Mouse (Mus musculus) frontal cortex, postnatal 36 days (tissue): ENCODE measurements around the gene Gm5741.
A peak's percentile ranks its signal among the peaks of the same experiment; 100 is the strongest.
"Not testable (repeated sequence)": the region's sequence is repeated elsewhere in the genome, so short reads cannot be mapped to it uniquely, and the experiment has no call there.

ENCODE experiments used
- DNase-seq, 2 experiments: peaks; one replicate each; pipeline ENCODE4 v3.0.0; 2022; ENCODE audit warnings: low spot score in 2 of 2

Gm5741 gene

DNA sequence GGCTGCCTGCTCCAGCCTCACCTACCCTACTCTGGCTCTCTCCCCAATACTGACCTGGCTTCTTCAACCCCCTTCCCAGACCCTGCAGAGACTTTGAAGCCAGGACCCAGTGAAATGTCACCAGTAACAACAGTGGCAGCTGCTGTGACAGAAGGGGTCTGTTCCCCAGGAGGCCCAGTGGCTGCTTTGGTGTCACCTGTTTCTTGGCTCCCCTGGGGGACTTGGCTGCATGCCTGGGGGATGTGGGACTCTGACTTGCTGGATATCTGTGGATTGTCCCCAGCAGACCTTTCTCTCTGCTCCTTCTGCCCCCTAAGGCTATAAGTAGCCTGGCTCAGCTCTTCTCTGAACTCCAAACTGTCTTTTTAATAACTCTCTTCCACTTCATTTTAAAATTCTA, at the start of gene Gm5741:
Gm5741 (minus strand) TSS at position 1 of the 400 bp plus-strand sequence.
- no peak for DNase-seq

DNA sequence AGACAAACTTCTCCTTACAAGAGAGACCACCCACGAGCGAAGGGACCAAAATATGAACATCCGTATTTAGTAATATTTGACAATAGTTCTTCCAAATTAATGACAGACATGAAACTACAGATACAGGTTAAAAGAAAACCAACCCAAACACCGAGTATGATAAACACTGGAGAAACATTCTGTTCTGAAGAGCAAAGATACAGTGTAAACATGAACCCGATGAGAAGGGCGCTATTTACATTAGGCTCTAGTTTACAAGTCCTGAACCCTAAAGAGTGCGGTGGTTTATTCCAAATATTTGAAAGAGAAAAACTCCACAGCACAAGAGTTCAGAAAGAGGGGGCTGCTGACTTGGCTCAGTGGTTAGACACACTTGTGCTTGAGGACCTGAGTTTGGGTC, 49.2 kb upstream of the Gm5741 start:
- DNase-seq = no peak

DNA sequence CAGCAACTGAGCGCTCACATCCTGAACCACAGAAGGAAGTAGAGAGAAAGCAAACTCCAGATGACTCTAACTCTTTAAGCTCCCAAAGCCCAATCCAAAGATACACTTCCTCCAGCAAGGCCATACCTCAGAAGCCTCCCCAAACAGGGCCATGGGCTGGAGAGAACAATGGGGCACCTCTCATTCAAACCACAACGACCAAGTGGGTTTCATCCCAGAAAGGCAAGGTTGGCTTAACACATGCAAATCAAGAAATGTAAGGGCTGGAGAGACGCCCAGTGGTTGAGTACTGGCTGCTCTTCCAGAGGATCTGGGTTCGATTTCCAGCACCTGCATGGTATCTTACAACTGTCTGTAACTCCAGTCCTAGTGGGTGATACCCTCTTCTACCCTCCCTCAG, 47.7 kb upstream of the Gm5741 start:
- no peak for DNase-seq

DNA sequence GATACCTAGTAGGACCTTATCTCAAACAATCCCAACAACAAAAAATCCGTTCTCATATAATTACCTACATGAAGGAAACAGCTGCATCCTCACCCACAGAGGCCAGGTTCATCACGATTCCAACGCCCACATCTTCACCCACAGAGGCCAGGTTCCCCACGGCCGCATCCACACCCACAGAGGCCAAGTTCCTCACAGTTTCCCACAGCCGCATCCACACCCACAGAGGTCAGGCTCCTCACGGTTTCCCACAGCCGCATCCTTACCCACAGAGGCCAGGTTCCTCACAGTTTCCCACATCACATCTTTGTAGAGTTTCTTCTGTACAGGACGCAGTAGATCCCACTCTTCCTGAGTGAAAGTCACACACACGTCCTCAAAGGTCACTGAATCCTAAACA, 45.5 kb upstream of the Gm5741 start:
- no peak for DNase-seq

DNA sequence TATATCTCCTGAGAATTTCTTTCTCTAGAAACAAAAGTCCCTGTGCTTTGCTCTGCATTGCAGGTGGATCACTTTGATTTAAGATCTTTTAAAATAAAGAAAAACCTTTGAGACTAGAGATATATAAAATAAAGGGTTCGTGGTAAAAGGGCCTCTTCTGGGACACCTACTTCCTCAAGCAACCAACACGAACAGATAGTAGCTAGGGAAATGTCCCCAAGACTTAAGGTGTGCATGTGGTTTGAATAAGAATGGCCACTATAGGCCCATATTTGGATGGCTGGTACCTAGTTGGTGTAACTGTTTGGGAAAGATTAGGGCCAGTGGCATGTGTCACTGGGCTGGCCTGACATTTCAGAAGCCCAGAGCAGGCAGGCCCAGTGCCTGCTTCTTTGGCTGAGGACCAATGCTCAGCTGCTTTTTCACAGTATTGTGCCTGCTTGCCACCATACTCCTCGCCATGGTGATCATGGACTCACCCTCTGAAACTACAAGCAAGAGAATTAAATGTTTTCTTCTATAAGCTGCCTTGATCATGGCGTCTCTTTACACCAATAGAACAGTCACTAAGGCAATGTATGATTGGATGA, 32.4 kb upstream of the Gm5741 start:
- DNase-seq = no peak

- no peak for DNase-seq
Observed at GRCm38 (mm10) chr8:85096850-85097249, 29.1 kb upstream of the Gm5741 start.

DNA sequence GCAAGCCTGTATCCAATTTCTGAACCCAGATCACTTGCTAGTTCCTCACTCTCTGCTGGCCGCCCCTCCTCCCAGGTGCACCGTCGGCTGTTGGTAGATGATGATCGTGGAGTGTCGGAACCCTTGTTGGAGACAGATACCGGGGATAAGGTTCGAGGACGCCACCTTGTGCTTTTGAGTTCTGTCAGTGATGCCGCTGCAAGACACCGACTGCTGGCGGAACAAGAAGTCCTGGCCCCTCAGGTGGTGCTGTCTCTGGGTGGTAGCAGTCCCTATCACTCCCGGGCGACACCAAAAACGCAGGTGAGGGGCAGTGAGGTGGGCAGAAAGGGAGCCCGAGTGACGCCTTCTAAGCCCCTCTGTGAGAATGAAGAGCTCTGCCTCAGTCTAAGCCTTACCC, 28.4 kb upstream of the Gm5741 start:
- DNase-seq = no peak

DNA sequence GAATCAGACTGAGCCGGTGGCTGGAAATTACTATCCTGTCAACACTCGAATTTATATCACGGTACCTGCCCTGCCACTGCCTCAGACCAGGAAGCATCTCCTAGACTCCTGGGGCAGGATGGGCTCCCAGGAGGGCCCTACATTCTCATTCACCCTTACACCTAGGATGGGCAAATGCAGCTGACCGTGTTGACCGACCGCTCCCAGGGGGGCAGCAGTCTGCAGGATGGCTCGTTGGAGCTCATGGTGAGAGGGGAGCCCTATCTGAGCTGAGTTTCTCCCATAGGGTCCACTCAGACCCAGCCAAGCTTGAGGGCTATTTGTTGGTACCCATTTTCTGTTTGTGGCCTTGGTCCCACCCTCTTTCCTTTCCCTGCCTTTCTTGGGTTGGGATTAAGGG, 27.8 kb upstream of the Gm5741 start:
- no peak for DNase-seq

DNA sequence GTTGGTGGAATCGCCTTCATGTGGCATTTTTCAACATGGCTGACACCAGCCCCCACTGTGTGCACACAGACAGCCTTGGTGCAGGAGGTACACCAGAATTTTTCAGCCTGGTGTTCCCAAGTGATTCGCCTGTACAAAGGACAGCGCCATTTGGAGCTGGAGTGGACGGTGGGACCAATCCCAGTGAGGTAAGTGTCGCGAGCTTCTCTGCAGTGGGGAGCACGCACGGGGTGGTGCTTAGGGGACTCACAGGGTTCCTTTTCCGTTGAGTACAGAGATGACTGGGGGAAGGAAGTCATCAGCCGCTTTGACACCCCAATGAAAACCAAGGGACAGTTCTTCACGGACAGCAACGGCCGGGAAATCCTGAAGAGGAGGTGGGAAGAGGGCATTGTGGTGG, 27.3 kb upstream of the Gm5741 start:
- DNase-seq = no peak

GRCm38 (mm10) chr8:85091526-85092090, 23.8 kb upstream of the Gm5741 start:
- no peak for DNase-seq

DNA sequence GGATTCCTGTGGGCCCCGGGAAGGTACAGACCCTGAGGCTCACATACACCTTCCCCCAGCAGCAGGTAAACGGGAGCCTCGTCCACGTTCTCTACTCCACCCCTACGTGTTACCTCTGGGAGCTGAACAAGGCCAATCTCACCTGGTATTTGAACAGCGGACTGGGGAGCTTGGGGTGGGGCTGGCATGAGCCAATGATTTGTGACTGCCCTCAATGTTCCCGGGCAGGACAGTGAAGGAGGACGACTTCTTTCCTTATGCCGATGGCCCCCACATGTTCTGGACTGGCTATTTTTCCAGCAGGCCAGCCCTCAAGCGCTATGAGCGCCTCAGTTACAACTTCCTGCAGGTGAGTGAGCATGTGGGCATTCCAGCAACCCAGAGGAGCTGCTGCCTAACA, 23.1 kb upstream of the Gm5741 start:
- DNase-seq = no peak

DNA sequence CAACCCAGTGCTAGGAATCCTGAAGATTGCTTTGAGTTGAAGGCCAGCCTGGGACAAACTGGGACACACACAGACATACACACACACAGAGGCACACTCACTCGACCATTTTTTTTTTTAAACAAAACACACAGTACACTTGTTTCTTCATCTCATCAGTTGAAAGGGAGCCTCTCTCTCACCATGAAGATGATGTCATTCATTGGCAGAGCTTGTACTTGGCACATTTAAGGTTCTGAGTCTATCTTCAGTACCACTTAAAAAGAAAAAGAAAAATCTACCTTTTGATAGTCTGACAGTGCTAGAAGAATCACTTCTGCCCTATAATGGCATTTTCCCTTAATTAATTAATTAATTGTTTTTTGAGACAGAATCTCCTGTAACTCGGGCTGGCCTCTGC, 21.0 kb upstream of the Gm5741 start:
- no peak for DNase-seq

DNA sequence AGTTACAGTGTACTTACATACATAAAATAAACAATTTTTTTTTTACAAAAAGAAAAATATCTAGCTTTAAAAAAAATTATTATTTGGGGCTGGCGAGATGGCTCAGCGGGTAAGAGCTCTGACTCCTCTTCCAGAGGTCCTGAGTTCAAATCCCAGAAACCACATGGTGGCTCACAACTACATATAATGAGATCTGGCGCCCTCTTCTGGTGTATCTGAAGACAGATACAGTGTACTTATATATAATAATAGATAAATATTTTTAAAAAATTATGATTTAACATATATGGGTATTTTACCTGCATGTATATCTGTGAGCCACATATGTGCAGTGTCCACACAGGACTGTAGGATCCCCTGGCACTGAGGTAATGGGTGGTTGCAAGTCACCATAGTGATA, 18.5 kb upstream of the Gm5741 start:
- DNase-seq = no peak

- DNase-seq = no peak
Observed at GRCm38 (mm10) chr8:85084633-85085032, 16.9 kb upstream of the Gm5741 start.

- DNase-seq = peak; percentile 87 to 90
Observed at GRCm38 (mm10) chr8:85083108-85083813, 15.5 kb upstream of the Gm5741 start, which contains the start of gene Man2b1. Gene Man2b1 (plus strand): TSS chr8:85083270.

DNA sequence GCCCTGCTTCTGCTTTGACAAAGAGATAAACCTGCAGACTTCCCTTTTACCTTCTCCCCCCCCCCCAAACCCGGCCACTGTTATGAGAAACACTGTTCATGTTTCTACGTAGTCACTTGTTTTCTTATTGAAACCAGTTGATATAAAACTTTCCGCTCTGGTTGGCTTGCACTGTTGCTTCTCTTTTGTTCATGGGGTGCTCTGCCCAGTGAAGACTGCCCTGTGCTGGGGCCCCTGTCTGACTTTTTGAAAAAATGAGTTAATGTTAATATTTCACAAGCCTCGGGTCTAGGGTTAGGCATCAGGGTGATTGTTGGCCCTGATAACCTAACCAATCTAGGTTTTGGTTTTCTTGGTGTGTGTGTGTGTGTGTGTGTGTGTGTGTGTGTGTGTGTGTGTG, 14.4 kb upstream of the Gm5741 start:
- not testable (repeated sequence) for DNase-seq

DNA sequence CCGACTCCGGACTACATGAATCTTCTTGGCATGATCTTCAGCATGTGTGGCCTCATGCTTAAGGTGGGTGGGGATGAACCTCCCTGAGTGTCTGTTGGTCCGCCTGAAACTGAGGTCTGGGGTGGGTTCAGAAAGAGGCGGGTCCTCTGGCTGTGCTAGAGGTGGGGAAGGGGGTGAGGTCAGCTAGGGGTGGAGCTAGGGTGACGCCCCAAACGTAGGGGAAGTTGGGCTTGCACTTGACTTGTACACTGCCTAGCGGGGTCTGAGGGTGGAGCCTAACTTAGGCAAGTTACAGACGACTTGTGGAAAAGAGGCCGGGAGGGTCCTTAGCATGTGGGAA, 13.4 kb upstream of the Gm5741 start, which contains the start of gene Wdr83:
Wdr83 (minus strand) TSS at position 91 of the 340 bp plus-strand sequence.
- DNase-seq = no peak

DNA sequence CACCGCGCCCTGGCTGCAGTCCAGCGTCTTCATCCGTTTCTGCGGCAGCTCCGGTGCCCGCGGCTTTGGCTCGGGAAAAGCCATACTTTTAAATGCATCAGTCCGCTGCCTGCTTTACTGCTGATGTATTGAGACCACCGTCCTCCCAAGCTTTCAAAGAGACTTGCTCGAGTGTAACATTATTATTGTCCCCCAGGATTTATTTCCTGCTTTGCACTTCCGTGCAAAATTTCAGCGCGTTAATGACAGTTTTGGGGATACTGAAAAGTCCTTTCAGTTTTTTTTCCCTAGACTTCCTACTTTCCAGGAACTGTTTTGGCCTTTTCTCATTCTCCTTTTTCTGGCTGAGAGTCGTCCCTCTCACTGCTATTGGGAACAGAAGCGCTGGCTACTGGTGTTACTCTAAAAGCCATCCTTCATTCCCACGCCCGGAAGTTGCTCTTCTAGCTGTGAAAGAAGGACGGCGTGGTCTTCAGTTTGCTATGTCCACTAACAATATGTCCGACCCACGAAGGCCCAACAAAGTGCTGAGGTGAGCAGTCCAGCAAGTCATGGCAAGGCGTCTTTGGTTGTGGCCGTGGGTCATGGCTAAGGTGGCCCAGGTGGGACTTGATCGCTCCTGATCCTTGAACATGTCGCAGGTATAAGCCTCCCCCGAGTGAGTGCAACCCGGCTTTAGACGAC, 12.9 kb upstream of the Gm5741 start, which contains the start of gene Wdr83os:
Wdr83os (plus strand) TSS at position 209 of the 684 bp plus-strand sequence.
- peak; percentile 55 to 68 for DNase-seq

- DNase-seq = peak in 1 of 2 experiments; percentile 42
Observed at GRCm38 (mm10) chr8:85080214-85080531, 12.4 kb upstream of the Gm5741 start.

DNA sequence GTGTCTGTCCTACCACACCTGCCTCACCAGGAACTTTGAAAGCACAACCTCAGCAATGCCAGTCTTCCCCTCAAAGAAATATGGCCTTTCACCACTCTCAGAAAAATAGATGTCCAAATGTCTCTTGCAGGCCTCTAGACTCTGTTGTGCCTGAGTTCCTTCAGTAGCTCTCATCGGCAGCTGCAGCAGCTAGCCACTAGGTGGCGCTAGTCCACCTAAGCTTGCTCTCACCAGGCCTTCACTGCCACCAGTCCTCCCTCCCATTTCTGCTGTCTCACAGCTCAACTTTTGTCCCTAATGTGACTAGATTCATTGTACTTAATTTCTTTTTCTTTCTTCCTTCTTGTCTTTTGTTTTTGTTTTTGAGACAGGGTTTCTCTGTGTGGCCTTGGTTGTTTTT, 9.2 kb upstream of the Gm5741 start:
- DNase-seq = peak; percentile 74 to 83

DNA sequence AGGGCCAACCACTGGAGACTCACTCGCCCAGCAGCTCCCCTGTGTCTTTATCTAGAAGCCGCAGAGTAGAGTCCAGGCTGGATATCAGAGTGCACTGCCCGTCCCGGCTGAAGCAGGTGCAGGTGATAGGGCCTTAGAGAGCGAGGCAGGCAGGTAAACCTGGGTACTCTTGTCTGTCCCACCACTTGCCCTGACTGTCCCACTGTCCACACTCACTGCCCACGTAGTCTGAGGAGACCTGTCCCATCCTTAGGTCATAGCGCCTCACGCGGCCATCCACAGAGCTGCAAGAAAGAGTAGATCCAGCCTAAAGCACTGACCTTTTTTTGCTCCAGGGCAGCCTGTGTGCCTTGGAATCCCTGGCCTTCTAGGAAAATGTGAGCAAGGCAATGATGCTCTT, 8.2 kb upstream of the Gm5741 start:
- no peak for DNase-seq

DNA sequence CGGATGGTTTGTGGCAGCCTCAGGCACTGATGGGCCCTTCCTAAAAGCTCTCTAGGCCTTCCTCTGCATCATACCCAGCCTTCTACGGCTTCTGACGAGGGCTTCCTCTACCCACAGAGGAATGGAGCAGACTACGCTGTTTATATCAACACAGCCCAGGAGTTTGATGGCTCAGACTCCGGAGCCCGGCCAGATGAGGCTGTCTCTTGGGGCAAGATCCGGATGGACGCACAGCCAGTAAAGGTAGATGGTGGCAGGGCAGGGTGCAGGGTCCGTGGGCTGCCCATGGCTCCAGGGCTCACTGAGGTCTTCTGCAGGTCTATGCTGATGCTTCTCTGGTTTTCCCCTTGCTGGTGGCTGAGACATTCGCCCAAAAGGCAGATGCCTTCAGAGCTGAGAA, 6.8 kb upstream of the Gm5741 start:
- no peak for DNase-seq

- no peak for DNase-seq
Observed at GRCm38 (mm10) chr8:85074167-85074566, 6.4 kb upstream of the Gm5741 start.
